Mouse (Mus musculus) layer of hippocampus, postnatal 36 days (tissue): ENCODE results near the gene Ccdc12. TPM values are rescaled to one million over a fixed set of nuclear protein-coding genes. Genes with fewer than 3 reads are reported as not detected.
A peak's percentile ranks its signal among the peaks of the same experiment; 100 is the strongest.

ENCODE experiments used
- DNase-seq, 2 experiments: peaks; one replicate each; pipeline ENCODE4 v3.0.0; 2022
- total RNA-seq, 2 experiments: library from RNA; stranded (reverse); gene quantifications; 2 replicates each; pipeline ENCODE4 v1.2.3; 2021

Ccdc12 gene
- 10 to 100 TPM; 48.3 to 54.5 TPM for total RNA-seq

GRCm38 (mm10) chr9:110656249-110657221, at the start of gene Ccdc12:
Gene Ccdc12 (plus strand): TSS chr9:110656503.
- DNase-seq: peak; percentile 96

- DNase-seq: no peak
These were observed 44.8 kb upstream of the Ccdc12 start for GRCm38 (mm10) chr9:110611471-110611870.

GRCm38 (mm10) chr9:110617081-110617480, 39.2 kb upstream of the Ccdc12 start:
- no peak for DNase-seq

GRCm38 (mm10) chr9:110620180-110620579, 36.1 kb upstream of the Ccdc12 start:
- no peak for DNase-seq

- no peak for DNase-seq
These were observed 35.6 kb upstream of the Ccdc12 start for GRCm38 (mm10) chr9:110620685-110621084.

GRCm38 (mm10) chr9:110622621-110623219, 33.6 kb upstream of the Ccdc12 start:
- no peak for DNase-seq

- DNase-seq: no peak
These were observed 32.7 kb upstream of the Ccdc12 start for GRCm38 (mm10) chr9:110623416-110624195.

- peak; percentile 82 to 86 for DNase-seq
These were observed 31.7 kb upstream of the Ccdc12 start, which contains the start of gene Nradd for GRCm38 (mm10) chr9:110624361-110625166. Gene Nradd (minus strand): TSS chr9:110624452.

GRCm38 (mm10) chr9:110625350-110625908, 30.9 kb upstream of the Ccdc12 start:
- DNase-seq: no peak

- DNase-seq: no peak
These were observed 26.1 kb upstream of the Ccdc12 start for GRCm38 (mm10) chr9:110630171-110630570.

GRCm38 (mm10) chr9:110631191-110631590, 25.1 kb upstream of the Ccdc12 start:
- DNase-seq: no peak

- DNase-seq: no peak
These were observed 24.5 kb upstream of the Ccdc12 start for GRCm38 (mm10) chr9:110631651-110632275.

- DNase-seq: no peak
These were observed 23.6 kb upstream of the Ccdc12 start for GRCm38 (mm10) chr9:110632671-110633070.

GRCm38 (mm10) chr9:110633882-110634281, 22.4 kb upstream of the Ccdc12 start:
- DNase-seq: no peak

GRCm38 (mm10) chr9:110635225-110635624, 21.1 kb upstream of the Ccdc12 start:
- peak; percentile 80 for DNase-seq

- no peak for DNase-seq
These were observed 17.7 kb upstream of the Ccdc12 start for GRCm38 (mm10) chr9:110638611-110639021.

- no peak for DNase-seq
These were observed 15.3 kb upstream of the Ccdc12 start for GRCm38 (mm10) chr9:110641006-110641405.

- no peak for DNase-seq
These were observed 13.3 kb upstream of the Ccdc12 start for GRCm38 (mm10) chr9:110642812-110643524.

GRCm38 (mm10) chr9:110643787-110644186, 12.5 kb upstream of the Ccdc12 start:
- no peak for DNase-seq

- no peak for DNase-seq
These were observed 12.0 kb upstream of the Ccdc12 start for GRCm38 (mm10) chr9:110644295-110644694.
